Mouse (Mus musculus) hindbrain, embryonic 12.5 days (tissue): ENCODE results near the gene Tiprl. TPM values are rescaled to one million over a fixed set of nuclear protein-coding genes. Genes with fewer than 3 reads are reported as not detected.

Experiments used
- ATAC-seq: fragments of 200-750 bp; cut with Nextera tagmentation; 2 replicates; pipeline ENCODE4 v1.8.0; 2017; ENCODE audit warnings: moderate TSS enrichment; ENCODE audit not compliant: low FRiP score
- H3K27ac ChIP-seq: fragments of 300-500 bp; sonication (generic); 2 replicates; pipeline ENCODE4 v1.5.1; 2016; ENCODE audit warnings: mild to moderate bottlenecking
- H3K27me3 ChIP-seq: fragments of 300-500 bp; sonication (generic); 2 replicates; pipeline ENCODE4 v1.6.1; 2016; ENCODE audit warnings: mild to moderate bottlenecking
- H3K36me3 ChIP-seq: fragments of 300-500 bp; sonication (generic); 2 replicates; pipeline ENCODE4 v1.6.1; 2016; ENCODE audit warnings: mild to moderate bottlenecking
- H3K4me1 ChIP-seq: fragments of 300-500 bp; sonication (generic); 2 replicates; pipeline ENCODE4 v1.6.1; 2016
- H3K4me2 ChIP-seq: fragments of 300-500 bp; sonication (generic); replicated peaks from 2 replicates; pipeline ENCODE4 v1.6.1; 2016; ENCODE audit warnings: mild to moderate bottlenecking
- H3K4me3 ChIP-seq: fragments of 300-500 bp; sonication (generic); 2 replicates; pipeline ENCODE4 v1.5.1; 2016; ENCODE audit warnings: mild to moderate bottlenecking
- H3K9ac ChIP-seq: fragments of 300-500 bp; sonication (generic); 2 replicates; pipeline ENCODE4 v1.6.1; 2016; ENCODE audit warnings: mild to moderate bottlenecking, moderate library complexity
- H3K9me3 ChIP-seq: fragments of 300-500 bp; sonication (generic); replicated peaks from 2 replicates; pipeline ENCODE4 v1.6.1; 2016; ENCODE audit warnings: mild to moderate bottlenecking
- WGBS: fragments of 180-500 bp; shearing (Covaris S2); methylation state at CpG from one replicate; pipeline ENCODE4 v1.1.7; 2016; 5-methylcytosine and 5-hydroxymethylcytosine counted together
- polyA plus RNA-seq: library from polyadenylated mRNA; unstranded; fragments of >200 nt; fragmentation: Nextera tagmentation; extraction: Ambion mirVana; gene quantifications from 2 replicates; pipeline ENCODE4 v1.2.1, GENCODE M21; 2016

The Tiprl gene
- polyA plus RNA-seq: 110 and 116 TPM in 2 replicates

DNA sequence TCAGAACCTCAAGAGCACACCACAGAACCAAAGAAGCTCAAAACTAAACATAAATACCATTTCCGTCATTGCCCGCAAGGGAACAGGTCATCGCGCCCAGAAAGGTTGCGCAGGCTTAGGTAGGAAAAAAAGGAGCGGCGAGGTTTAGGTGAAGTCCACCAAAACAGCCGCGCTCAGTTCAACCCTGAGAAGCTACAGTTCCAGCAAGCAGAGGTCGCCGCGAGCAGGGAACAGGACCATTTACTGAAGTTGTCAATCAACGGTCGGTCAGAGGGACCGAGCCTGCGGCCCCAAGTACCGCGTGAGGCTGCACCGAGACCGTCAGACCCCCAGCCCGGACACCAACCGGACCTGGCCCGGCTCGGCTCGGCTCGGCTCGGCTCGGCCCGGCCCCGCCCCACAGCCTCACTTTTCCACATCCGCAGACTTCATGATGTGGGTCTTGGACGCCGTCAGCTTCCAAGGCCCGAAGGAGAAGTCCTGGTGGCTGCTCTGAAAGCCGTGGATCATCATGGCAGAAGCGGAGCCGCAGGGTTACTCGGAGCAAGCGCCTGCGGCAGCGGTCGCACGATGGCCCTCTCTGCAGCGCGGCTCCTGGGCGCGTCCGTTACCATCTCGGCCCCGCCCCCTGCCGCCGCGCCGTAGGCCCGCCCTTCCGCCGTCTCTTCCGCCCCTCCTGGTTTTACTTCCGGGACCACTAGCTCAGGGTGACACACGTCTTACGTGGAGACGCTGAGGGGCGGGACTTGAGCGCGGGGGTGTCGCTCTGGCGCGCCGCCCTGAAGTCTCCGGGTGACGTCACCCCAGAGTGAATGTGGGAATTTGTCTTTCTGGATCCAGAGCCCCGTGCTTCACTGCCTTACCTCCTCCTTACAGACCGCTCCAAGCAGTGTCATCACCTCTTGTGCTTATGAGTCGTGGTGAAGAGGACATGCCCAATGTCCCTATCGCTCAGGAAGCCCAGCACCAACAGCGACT, at the start of gene Tiprl:
TSS of gene Tiprl (minus strand) at position 676 of the 978 bp plus-strand sequence.
- ATAC-seq: peak; percentile 100
- Histone ChIP-seq H3K27me3 (no peaks in the 10 kb centered on the region), H3K4me1 (peaks cover 10% of the 10 kb centered on the region), H3K4me2 (peak within 1 kb of the TSS; percentile 73), H3K4me3 (peak within 1 kb of the TSS; percentile 86), H3K9me3 (no peaks in the 10 kb centered on the region), H3K9ac (peak within 1 kb of the TSS; percentile 87), H3K36me3 (no peaks in the 10 kb centered on the region), H3K27ac (peak within 1 kb of the TSS; percentile 92)
- under 1% methylated on average over 75 of the region's 76 CpGs for WGBS

DNA sequence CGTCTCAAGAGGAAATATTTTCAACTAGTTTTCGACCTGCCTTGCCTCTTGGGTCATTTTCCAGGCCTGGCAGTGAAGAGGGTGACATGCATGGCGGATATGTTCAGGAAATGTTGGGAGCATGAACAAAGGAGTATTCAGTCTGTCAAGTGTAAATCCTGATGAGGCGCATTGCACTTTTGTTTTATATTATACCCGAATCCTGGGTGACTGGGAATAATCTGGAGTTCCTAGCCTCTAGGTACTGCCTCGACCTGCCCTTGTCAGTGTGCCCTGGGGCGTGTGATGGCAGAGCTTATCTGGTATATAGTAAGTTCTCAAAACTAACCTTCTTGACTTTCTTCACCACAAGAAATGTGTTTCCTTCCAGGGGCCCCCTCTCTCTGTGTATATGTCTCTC, 47.3 kb upstream of the Tiprl start:
- 67% methylated on average over 7 of the region's 7 CpGs for WGBS
- no peak overlapping the region for H3K27ac ChIP-seq
- ATAC-seq: no peak
- no peaks in the 10 kb centered on the region for H3K27me3 ChIP-seq
- H3K9me3 ChIP-seq: no peaks in the 10 kb centered on the region
- H3K9ac ChIP-seq: no peak overlapping the region
- peak overlapping the region; percentile 74 for H3K4me2 ChIP-seq
- no peaks in the 10 kb centered on the region; the same call in 1 of the 2 replicates for H3K36me3 ChIP-seq
- peaks cover 39% of the 10 kb centered on the region for H3K4me1 ChIP-seq
- peak overlapping the region; percentile 66; the same call in 1 of the 2 replicates for H3K4me3 ChIP-seq

DNA sequence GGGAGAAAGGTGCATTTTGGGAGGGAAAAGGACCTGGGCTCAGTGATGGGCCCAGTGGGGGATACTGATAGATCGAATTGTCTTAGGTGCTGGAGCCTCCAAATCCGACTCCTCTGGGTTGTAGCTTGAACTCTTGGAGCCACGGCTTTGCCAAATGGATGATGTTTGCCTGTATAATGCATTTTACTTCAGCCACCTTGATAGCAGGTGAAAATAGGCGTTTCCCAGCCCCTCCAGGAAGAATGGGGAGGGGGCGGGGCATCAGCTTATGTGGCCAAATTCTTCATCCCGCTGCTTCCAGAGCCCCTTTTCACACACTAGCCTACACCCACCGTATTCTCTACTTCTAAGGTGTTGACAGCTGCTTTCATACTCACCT, 46.2 kb upstream of the Tiprl start:
- Histone ChIP-seq H3K9me3 (no peaks in the 10 kb centered on the region), H3K27ac (peak overlapping the region; percentile 95; the same call in 1 of the 2 replicates), H3K4me2 (peak overlapping the region; percentile 74), H3K27me3 (no peaks in the 10 kb centered on the region), H3K4me1 (peaks cover 39% of the 10 kb centered on the region), H3K36me3 (no peaks in the 10 kb centered on the region), H3K9ac (peak overlapping the region; percentile 86), H3K4me3 (peak overlapping the region; percentile 66)
- no peak for ATAC-seq
- 9% methylated on average over 7 of the region's 7 CpGs for WGBS

DNA sequence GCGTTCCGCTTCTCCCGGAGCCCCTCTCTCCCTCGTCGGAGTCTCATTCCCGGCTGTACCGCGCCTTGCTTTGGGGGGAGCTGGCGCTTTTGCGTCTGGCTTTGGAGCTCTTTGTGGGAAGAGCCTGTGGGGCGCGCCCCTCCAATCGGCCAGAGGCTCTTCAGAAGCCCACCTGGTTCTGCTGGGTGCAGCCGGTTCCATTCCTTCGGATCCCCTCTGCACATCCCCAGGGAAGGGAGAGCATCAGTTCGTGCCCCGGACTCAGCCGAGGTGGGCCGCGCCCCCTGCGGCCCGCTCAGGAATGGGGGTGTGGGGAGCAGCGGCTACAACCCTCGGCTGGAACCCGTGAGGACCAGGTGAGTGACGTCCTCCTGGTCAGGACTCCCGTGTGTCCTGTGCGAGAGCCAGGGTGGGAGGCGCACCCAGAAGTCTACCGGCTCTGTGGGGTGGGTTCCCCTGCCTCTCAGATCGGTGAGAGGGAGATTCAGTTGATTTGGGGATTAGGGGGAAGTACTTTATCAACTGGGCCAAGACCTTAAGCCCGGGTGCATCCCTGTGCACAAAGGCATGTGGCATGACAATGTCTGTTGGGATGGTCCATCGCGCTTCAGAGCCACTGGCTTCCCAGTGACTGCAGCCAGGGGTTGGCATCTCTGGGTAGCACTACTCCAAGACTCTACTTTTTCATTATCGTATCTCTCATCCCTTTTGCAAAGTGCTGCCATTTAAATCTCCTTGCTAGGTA, 45.6 kb upstream of the Tiprl start:
- Histone ChIP-seq H3K4me2 (peak overlapping the region; percentile 74), H3K9me3 (no peaks in the 10 kb centered on the region), H3K4me1 (peaks cover 39% of the 10 kb centered on the region), H3K27me3 (no peaks in the 10 kb centered on the region), H3K9ac (peak overlapping the region; percentile 86), H3K4me3 (peak overlapping the region; percentile 66), H3K27ac (peak overlapping the region; percentile 95), H3K36me3 (no peaks in the 10 kb centered on the region)
- WGBS: under 1% methylated on average over 35 of the region's 35 CpGs
- peak; percentile 75 for ATAC-seq

DNA sequence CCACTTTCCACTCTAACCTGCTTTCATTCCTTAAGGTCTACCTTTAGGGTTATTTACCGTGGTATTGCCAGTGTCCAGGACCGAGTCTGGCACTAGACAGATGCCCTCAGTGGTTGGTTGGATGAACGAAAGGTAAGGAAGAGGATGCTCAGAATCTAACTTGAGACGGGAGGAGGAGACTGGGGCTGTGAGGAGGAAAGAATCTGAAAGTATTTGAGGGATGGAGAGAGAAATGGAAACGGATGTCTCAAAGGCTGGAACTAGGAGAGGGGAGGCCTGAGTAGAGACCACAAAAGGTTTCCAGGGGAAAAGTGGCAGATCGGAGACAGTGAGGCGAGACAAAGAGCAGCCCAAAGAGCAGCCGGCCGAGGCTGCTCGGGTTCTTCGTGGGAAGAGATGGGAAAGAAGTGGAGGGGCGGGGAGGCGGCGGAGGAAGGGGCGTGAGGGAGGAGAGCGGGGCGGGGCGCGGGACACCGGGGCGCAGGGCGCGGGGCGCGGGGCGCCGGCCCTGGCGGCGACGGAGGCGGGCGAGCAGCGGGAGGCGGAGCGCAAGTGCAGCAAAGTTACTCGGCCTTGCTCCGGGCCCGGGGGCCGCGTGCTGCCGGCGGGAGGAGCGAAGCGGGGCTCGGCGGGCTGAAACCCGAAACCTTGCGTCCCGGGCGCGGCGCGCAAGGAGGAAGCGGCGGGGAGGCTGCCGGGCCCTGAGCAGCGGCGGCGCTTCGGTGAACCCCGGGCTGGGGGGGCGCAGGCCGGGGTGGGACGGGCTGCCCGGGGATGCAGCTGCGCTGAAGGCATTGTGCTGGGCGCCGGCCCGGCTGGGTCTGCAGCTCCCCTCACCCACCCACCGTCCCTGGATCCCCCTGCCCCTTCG, 44.8 kb upstream of the Tiprl start:
- Histone ChIP-seq H3K9me3 (no peaks in the 10 kb centered on the region), H3K4me2 (peak overlapping the region; percentile 74), H3K27me3 (no peaks in the 10 kb centered on the region), H3K4me1 (peaks cover 39% of the 10 kb centered on the region), H3K9ac (peak overlapping the region; percentile 86), H3K36me3 (no peaks in the 10 kb centered on the region), H3K27ac (peak overlapping the region; percentile 95), H3K4me3 (peak overlapping the region; percentile 66)
- WGBS: 1% methylated on average over 33 of the region's 71 CpGs
- ATAC-seq: peak; percentile 87

DNA sequence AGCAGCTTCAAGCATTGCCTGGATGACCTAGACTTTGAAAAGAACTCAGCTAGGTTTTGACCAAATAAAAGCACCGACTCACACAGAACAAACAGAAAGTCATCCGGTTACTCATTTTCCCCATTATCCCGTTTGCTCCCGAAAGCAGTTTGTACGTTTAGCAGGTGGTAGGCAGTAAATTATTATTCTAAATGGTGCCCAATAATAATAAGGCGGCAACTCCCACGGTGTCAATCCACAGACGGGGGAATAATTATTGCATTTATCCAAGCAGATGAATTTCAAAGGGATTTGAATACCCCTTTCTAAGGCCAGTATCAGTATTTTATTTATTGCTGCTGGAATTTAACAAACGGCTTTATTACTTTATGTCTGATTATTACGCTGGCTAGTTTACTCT, 43.9 kb upstream of the Tiprl start:
- H3K4me1 ChIP-seq: peaks cover 39% of the 10 kb centered on the region
- ATAC-seq: no peak
- peak overlapping the region; percentile 74 for H3K4me2 ChIP-seq
- no peaks in the 10 kb centered on the region for H3K27me3 ChIP-seq
- peak overlapping the region; percentile 86 for H3K9ac ChIP-seq
- H3K27ac ChIP-seq: peak overlapping the region; percentile 95; the same call in 1 of the 2 replicates
- peak overlapping the region; percentile 66 for H3K4me3 ChIP-seq
- H3K36me3 ChIP-seq: no peaks in the 10 kb centered on the region
- H3K9me3 ChIP-seq: no peaks in the 10 kb centered on the region
- WGBS: 50% methylated on average over 10 of the region's 10 CpGs

DNA sequence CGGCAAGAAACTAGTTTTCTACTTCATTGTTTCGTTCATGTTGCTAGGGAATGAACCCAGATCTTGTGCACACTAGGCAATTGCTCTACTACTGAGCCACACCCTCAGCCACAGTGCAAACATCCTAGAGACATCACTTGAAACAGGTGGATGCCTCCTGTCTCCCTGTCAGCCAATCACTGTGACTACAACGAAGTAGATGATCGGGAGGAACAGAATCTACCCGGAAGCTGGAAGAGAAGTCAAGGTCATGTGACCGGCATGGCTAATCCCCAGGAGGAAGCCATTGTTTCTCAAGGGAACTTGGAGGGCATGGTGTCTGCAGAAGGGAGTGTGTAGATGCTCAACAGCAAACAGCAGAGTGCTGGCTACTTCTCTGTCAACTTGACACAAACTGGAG, 38.1 kb upstream of the Tiprl start:
- H3K9me3 ChIP-seq: no peaks in the 10 kb centered on the region
- no peaks in the 10 kb centered on the region for H3K27me3 ChIP-seq
- 85% methylated on average over 6 of the region's 6 CpGs for WGBS
- H3K4me3 ChIP-seq: no peak overlapping the region
- H3K4me2 ChIP-seq: no peak overlapping the region
- no peaks in the 10 kb centered on the region for H3K4me1 ChIP-seq
- no peak overlapping the region for H3K27ac ChIP-seq
- ATAC-seq: no peak
- no peaks in the 10 kb centered on the region for H3K36me3 ChIP-seq
- no peak overlapping the region for H3K9ac ChIP-seq

DNA sequence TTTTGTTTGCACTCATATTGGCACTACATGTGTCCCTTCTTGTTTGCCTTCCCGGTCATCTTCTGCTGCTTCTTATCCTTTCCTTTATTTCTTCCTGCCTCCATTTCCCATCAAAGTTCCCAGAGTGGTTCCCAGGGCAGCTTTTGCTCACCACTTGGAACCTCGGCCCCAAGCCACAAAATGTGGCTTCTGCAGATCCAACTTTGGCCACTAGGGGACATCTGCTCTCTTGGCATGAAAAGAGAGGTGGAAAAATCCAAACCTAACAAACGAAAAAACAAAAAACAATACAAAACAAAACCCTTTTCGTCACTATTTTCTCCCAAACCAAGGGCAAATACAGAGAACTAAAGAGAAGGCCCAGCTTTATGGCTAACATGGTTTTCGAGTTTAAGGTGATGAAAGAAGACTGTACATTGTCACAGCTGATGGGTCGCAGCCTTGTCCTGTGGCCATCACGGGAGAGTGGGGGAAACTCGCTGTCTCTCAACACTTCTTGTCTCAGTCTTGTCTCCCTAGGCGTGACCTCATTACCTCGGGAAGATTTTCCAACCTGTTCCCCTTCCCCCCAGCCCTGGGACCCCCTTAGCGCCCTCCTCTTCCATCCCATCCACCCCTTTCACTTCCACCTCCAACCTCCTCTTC, 15.4 kb upstream of the Tiprl start:
- Histone ChIP-seq H3K4me1 (no peaks in the 10 kb centered on the region; the same call in 1 of the 2 replicates), H3K9me3 (no peaks in the 10 kb centered on the region), H3K27ac (no peak overlapping the region), H3K4me3 (no peak overlapping the region), H3K4me2 (0 out of 2 replicates have a peak overlapping the region, but pooled peaks have one; percentile 6), H3K9ac (no peak overlapping the region), H3K36me3 (no peaks in the 10 kb centered on the region), H3K27me3 (no peaks in the 10 kb centered on the region)
- 49% methylated on average over 11 of the region's 11 CpGs for whole genome bisulfite sequencing
- no peak for ATAC-seq

DNA sequence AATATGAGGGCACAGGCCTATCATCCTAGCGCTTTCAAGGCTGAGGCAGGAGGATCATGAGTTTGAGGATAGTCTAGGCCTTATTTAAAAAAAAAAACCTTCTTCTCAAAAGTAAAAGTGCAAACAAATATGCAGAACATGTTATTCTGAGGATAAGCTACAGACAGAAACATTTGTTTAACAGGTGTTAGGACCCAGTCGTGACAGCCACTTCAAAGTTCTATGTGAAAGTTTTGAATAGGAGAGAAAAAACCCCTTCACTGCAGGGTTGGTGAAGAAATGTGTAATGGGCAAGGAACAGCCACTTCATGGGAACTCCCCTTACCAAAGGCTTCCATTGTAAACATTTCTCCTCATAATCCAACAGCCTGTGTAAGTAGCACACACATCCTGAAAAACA, 13.8 kb upstream of the Tiprl start:
- no peaks in the 10 kb centered on the region; the same call in 1 of the 2 replicates for H3K4me1 ChIP-seq
- H3K4me2 ChIP-seq: no peak overlapping the region
- H3K27me3 ChIP-seq: no peaks in the 10 kb centered on the region
- no peak overlapping the region for H3K27ac ChIP-seq
- WGBS: 90% methylated on average over 2 of the region's 2 CpGs
- no peak overlapping the region for H3K4me3 ChIP-seq
- no peaks in the 10 kb centered on the region for H3K9me3 ChIP-seq
- ATAC-seq: no peak
- no peak overlapping the region for H3K9ac ChIP-seq
- no peaks in the 10 kb centered on the region for H3K36me3 ChIP-seq

DNA sequence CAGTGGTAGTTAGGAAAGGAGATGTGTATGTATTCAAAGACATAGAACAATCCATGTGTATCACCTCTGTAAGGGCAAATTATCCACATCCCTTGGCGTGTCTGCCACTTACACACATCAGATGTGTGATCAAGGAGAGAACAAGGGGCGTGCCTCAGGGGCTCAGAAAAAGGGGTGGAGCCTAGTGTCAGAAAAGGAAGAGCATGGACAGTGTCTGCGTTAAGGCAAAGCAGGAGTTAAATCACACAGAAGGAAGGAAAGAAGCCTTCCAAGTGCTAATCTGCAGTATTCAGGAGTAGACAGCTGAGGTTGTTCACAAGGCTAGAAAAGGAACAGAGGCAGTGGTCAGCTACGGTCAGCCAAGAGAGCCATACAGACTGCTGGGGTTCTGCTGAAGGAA, 12.0 kb upstream of the Tiprl start:
- H3K36me3 ChIP-seq: no peaks in the 10 kb centered on the region
- WGBS: 71% methylated on average over 4 of the region's 4 CpGs
- H3K4me2 ChIP-seq: no peak overlapping the region
- no peak overlapping the region for H3K4me3 ChIP-seq
- no peaks in the 10 kb centered on the region for H3K9me3 ChIP-seq
- no peak for ATAC-seq
- no peak overlapping the region for H3K9ac ChIP-seq
- no peaks in the 10 kb centered on the region; the same call in 1 of the 2 replicates for H3K4me1 ChIP-seq
- no peak overlapping the region for H3K27ac ChIP-seq
- H3K27me3 ChIP-seq: no peaks in the 10 kb centered on the region

DNA sequence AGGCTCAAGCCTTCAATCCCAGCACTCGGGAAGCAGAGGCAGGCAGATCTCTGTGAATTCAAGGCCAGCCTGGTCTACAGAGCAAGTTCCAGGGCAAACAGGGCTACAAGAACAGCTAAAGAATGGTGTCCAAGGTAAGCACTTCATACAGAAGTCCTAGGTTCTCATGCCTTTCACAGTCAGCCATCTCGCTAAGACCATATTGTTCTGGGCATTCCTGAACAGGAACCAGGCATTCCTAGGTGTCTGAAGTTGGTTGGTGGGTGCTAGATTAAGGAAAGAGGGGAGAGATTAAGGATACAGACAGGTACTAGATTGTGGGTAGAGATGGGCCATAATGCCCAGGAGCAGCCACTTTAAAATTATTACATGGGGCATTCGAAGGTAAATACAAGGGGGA, 11.0 kb upstream of the Tiprl start:
- no peak for ATAC-seq
- no peaks in the 10 kb centered on the region for H3K36me3 ChIP-seq
- H3K4me1 ChIP-seq: no peaks in the 10 kb centered on the region; the same call in 1 of the 2 replicates
- H3K4me3 ChIP-seq: no peak overlapping the region
- no peaks in the 10 kb centered on the region for H3K9me3 ChIP-seq
- H3K27ac ChIP-seq: no peak overlapping the region
- 87% methylated on average over 3 of the region's 3 CpGs for WGBS
- H3K9ac ChIP-seq: no peak overlapping the region
- H3K4me2 ChIP-seq: no peak overlapping the region
- H3K27me3 ChIP-seq: no peaks in the 10 kb centered on the region
